Mouse (Mus musculus): ENCODE data around the gene Mcrs1.

DNA sequence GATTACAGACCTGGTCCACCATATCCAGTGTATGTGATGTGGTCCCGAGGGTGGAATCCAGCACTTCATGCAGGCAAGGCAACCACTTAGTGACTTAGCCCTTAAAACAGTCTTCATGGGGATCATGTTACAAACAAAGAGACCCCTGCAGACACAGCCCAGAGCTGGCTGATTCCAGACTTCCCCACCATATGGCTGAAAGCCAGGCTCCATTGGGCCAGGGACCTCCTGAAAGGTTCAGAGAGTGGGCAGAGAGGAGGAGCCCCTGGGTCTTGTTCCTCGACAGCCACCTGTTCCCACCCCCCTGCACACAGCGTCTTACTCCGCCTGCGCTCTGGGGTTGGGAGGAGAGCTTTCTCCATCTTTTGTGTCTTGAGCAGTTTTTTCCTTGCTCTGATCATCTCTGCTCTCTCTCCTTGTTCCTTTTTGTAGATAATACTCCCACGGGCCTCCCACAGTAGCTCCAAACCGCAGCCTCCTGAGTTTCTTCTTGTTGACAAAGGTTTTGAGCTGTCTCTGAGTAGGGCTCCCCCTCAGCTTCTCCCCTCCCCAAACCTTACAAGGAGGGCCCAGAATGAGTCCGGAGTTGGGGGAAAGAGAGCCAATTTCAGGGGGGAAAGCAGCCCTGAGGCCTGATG lies 30.3 kb downstream of the Mcrs1 start:
- TF ChIP-seq POLR2A (IDR thresholded peaks at IDR 0.05; ENCODE audit: borderline replicate concordance, extremely low read depth, insufficient read depth, insufficient read length, poor library complexity, severe bottlenecking) (no peak), CTCF (IDR thresholded peaks at IDR 0.05; ENCODE audit: borderline replicate concordance, extremely low read depth, insufficient read depth, insufficient read length) (no peak)
